Mouse (Mus musculus) megakaryocyte, embryonic 14.5 days (primary cell): ENCODE measurements around the gene Vamp5. TPM values are rescaled to one million over a fixed set of nuclear protein-coding genes. Genes with fewer than 3 reads are reported as not detected.
A peak's percentile ranks its signal among the peaks of the same experiment; 100 is the strongest.

Experiments
- H3K27me3 ChIP-seq: replicated peaks from 2 replicates; pipeline ENCODE3; 2012; ENCODE audit warnings: inconsistent platforms
- H3K36me3 ChIP-seq: replicated peaks from 2 replicates; pipeline ENCODE3; 2012; ENCODE audit warnings: low read length, inconsistent platforms, mixed read lengths
- H3K4me1 ChIP-seq: 2 replicates; pipeline ENCODE4 v1.6.1; 2012; ENCODE audit warnings: inconsistent platforms
- H3K4me3 ChIP-seq: replicated peaks from 2 replicates; pipeline ENCODE3; 2012; ENCODE audit warnings: moderate library complexity, mild to moderate bottlenecking, inconsistent platforms
- H3K9me3 ChIP-seq: 2 replicates; pipeline ENCODE4 v1.6.1; 2012; ENCODE audit warnings: inconsistent platforms
- FLI1 ChIP-seq: IDR thresholded peaks from 2 replicates; pipeline ENCODE4 v1.6.1; 2012; ENCODE audit warnings: low read length, inconsistent platforms, mixed read lengths
- GATA1 ChIP-seq: IDR thresholded peaks from 3 replicates; pipeline ENCODE4 v1.6.1; 2012; ENCODE audit warnings: mixed read lengths, low read length, inconsistent platforms, borderline replicate concordance
- polyA plus RNA-seq: library from polyadenylated mRNA; stranded (reverse); fragments of >175 nt; gene quantifications from 2 replicates; pipeline ENCODE4 v1.2.3, GENCODE M21; 2012; ENCODE audit warnings: low replicate concordance; ENCODE audit not compliant: insufficient read depth

Vamp5 gene
- polyA plus RNA-seq, 1 experiment: 61.7 TPM

GRCm38 (mm10) chr6:72390795-72391521 is 10.7 kb upstream of the Vamp5 start:
- no peak for TF ChIP-seq GATA1
- TF ChIP-seq FLI1: no peak
- Histone ChIP-seq H3K27me3 (no peaks in the 10 kb centered on the region), H3K36me3 (peaks cover 63% of the 10 kb centered on the region), H3K4me1 (peaks cover 79% of the 10 kb centered on the region), H3K9me3 (no peaks in the 10 kb centered on the region), H3K4me3 (peak overlapping the region; percentile 95)

DNA sequence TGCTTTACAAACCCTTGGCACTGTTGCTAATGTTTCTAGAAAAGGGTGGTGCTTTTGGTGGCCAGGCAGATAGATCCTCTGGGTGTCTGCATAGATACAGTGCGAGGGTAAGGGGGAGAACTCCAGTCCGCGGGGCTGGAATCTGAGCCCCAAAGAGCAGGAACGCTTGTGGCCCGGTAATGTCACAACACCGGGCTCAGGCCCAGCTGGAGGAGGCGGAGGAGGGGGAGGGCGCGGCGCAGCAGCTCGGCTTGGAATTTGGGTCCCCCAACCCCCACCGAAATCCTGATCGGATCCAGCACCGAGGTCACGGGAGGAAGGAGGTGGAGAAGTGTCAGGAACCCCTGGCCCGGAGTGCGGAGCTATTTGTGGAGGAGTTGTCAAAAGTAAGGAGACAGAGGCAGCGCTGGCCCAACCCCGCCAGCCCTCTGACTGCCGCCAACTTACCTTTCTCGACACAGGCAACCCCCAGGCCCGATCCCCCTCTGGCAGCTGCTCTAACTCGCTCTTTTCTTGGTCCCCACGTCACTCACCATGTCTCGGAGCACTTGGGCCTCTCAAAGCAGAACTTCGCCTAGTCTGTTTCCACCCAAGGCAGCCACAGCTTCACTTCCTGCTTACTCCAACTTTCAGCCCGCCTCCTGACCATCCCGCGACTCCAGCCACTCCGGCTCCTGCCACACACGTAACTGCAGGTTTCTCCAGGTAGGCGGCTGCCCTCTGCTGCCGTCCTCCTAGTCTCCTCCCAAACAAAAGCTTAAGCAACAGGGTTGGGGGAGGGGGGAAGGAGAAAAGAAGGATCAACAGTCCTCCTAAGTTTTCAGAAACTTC is 9.9 kb upstream of the Vamp5 start, which contains the start of gene Vamp8:
TSS of gene Vamp8 (minus strand) at position 763 of the 831 bp plus-strand sequence.
- TF ChIP-seq FLI1: no peak
- no peak for TF ChIP-seq GATA1
- H3K9me3 ChIP-seq: no peaks in the 10 kb centered on the region
- H3K4me1 ChIP-seq: peaks cover 76% of the 10 kb centered on the region
- H3K36me3 ChIP-seq: peaks cover 63% of the 10 kb centered on the region
- peak within 1 kb of the TSS; percentile 95 for H3K4me3 ChIP-seq
- H3K27me3 ChIP-seq: no peaks in the 10 kb centered on the region

DNA sequence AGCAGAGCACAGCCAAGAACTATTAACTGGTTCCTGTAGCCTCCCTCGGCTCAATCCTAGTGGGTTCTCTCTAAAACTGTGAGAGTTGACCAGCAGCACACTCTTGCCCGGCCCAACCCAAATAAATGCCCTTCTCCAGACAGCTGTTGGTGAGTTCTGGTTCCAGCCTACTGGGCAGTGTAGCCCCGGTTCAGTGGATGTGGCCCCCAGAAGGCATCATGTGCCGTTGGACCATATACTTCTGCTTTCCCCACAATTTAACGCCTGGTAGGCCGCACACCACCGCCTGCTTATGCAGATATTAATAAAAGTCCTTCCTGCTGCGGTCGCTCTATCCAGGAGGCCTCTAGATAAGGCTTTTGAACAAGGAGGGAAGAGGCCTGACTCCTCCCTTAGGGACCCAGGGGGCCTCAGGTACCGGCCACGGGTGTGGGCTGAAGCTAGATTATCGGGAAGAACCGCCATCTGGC is 9.2 kb upstream of the Vamp5 start:
- H3K27me3 ChIP-seq: no peaks in the 10 kb centered on the region
- no peaks in the 10 kb centered on the region for H3K9me3 ChIP-seq
- TF ChIP-seq GATA1 (no peak; the same call in 2 of the 3 replicates), FLI1 (no peak)
- H3K4me3 ChIP-seq: peak overlapping the region; percentile 95
- peaks cover 73% of the 10 kb centered on the region for H3K4me1 ChIP-seq
- peaks cover 63% of the 10 kb centered on the region for H3K36me3 ChIP-seq

DNA sequence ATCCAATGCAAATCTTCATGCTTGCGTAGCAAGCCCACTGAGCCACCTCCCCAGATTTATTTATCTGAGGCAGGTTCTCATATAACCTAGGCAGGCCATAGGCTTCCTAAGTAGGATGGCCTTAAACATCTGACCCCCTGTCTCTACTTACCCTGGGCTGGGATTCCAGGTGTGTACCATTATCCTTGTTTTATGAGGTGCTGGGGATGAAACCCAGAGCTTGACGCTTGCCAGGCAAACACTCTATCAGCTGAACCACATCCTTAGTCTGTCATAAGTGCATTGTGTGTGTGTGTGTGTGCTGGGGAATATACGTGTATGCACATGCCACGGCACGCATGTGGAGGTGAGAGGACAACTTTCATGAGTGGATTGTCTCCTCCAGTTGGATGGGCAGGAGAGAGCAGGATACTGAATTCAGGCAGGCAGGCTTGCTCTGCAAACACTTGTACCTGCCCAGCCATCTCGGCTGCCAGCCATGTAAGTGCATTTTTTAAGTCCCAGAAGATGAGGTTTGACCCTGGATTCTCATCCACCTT is 8.6 kb upstream of the Vamp5 start:
- H3K4me1 ChIP-seq: peaks cover 71% of the 10 kb centered on the region
- peaks cover 63% of the 10 kb centered on the region for H3K36me3 ChIP-seq
- peak overlapping the region; percentile 95 for H3K4me3 ChIP-seq

GRCm38 (mm10) chr6:72388266-72388665 is 8.0 kb upstream of the Vamp5 start:
- H3K9me3 ChIP-seq: no peaks in the 10 kb centered on the region
- peak overlapping the region; percentile 95 for H3K4me3 ChIP-seq
- TF ChIP-seq FLI1 (no peak), GATA1 (no peak)
- H3K4me1 ChIP-seq: peaks cover 71% of the 10 kb centered on the region
- H3K27me3 ChIP-seq: no peaks in the 10 kb centered on the region
- peaks cover 66% of the 10 kb centered on the region for H3K36me3 ChIP-seq

More for the DNA sequence above, 8.6 kb upstream of the Vamp5 start:
- TF ChIP-seq FLI1 (no peak), GATA1 (no peak)
- H3K27me3 ChIP-seq: no peaks in the 10 kb centered on the region
- H3K9me3 ChIP-seq: no peaks in the 10 kb centered on the region

GRCm38 (mm10) chr6:72387816-72388215 is 7.5 kb upstream of the Vamp5 start:
- TF ChIP-seq GATA1: no peak
- TF ChIP-seq FLI1: no peak
- Histone ChIP-seq H3K4me3 (peak overlapping the region; percentile 95), H3K9me3 (no peaks in the 10 kb centered on the region), H3K4me1 (peaks cover 71% of the 10 kb centered on the region), H3K36me3 (peaks cover 64% of the 10 kb centered on the region), H3K27me3 (no peaks in the 10 kb centered on the region)

DNA sequence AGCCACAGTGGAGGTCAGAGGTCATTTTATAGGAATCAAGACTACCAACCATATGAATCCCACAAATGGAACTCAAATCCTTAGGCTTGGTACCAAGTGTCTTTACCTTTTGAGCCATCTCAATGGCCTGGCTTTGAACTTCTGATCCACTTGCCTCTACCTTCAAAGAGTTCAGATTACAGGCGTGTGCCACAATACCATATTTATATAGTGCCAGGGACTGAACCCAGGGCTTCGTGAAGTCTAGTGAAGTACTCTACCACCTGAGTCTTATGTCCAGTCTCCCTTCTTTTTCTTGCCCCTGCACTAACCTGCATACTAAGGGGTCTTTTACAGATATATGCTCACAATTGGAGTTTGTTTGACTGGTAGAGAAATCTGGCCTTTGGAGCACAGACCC is 6.3 kb upstream of the Vamp5 start:
- Histone ChIP-seq H3K9me3 (no peaks in the 10 kb centered on the region), H3K36me3 (peaks cover 57% of the 10 kb centered on the region), H3K4me1 (peaks cover 73% of the 10 kb centered on the region), H3K27me3 (no peaks in the 10 kb centered on the region), H3K4me3 (no peak overlapping the region)
- TF ChIP-seq GATA1 (no peak), FLI1 (no peak)

DNA sequence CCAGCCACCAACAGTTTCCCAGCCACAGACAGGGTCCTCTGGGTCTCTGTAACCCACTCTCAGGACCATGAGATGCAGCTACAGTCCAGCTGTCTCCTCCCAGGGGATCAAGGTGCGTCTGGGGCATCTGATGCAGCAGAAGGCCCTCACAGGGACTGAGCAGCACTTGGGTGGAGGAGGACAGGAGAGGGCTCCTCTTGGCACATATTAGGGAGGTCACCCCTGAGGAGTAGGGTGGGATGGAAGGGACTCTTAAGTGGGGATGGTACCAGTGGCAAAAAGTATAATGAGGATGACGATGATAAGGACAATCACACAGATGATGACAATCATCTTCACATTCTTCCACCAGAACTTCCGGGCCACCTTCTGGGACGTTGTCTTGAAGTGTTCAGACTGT is 5.0 kb upstream of the Vamp5 start:
- H3K4me3 ChIP-seq: peak overlapping the region; percentile 11
- no peaks in the 10 kb centered on the region for H3K27me3 ChIP-seq
- H3K36me3 ChIP-seq: peaks cover 57% of the 10 kb centered on the region
- no peaks in the 10 kb centered on the region for H3K9me3 ChIP-seq
- no peak for TF ChIP-seq GATA1
- no peak for TF ChIP-seq FLI1
- peaks cover 76% of the 10 kb centered on the region for H3K4me1 ChIP-seq

- H3K4me1 ChIP-seq: peaks cover 78% of the 10 kb centered on the region
- peaks cover 55% of the 10 kb centered on the region for H3K36me3 ChIP-seq
- peak overlapping the region; percentile 18 for H3K4me3 ChIP-seq
- TF ChIP-seq FLI1 (no peak), GATA1 (no peak)
- H3K9me3 ChIP-seq: no peaks in the 10 kb centered on the region
- no peaks in the 10 kb centered on the region for H3K27me3 ChIP-seq
Measured at GRCm38 (mm10) chr6:72383952-72384351, 3.7 kb upstream of the Vamp5 start.
